Mouse (Mus musculus) erythroblast, embryonic 14.5 days (primary cell): ENCODE data around the gene Tmem255b.

ENCODE experiments used
- GATA1 ChIP-seq: IDR thresholded peaks from 2 replicates; pipeline ENCODE4 v1.6.1; 2012; ENCODE audit warnings: low read length, inconsistent platforms, mixed read lengths
- TAL1 ChIP-seq: IDR thresholded peaks from 3 replicates; pipeline ENCODE4 v1.6.1; 2012; ENCODE audit warnings: low read length, inconsistent platforms, mixed read lengths

- TF ChIP-seq TAL1 = no peak
- TF ChIP-seq GATA1 = no peak
These were observed 1.1 kb downstream of the Tmem255b start for GRCm38 (mm10) chr8:13436052-13436451.
